Mouse (Mus musculus) MEL (cell line): Measurements from ENCODE around the gene Ilvbl. TPM values are rescaled to one million over a fixed set of nuclear protein-coding genes. Genes with fewer than 3 reads are reported as not detected.

Source experiments
- polyA plus RNA-seq, 2 experiments: library from polyadenylated mRNA; stranded (reverse) in 1 of 2; unstranded in 1 of 2; fragments of >175 nt in 1 of 2; fragments of >200 nt in 1 of 2; gene quantifications; 2 replicates each; pipeline versions ENCODE4 v1.2.1 to v1.2.4; 2012; ENCODE audit warnings: low replicate concordance in 2 of 2, low read depth in 1 of 2; ENCODE audit not compliant: insufficient read length in 2 of 2, insufficient read depth in 1 of 2, missing spikeins in 1 of 2
- total RNA-seq: library from RNA; depleted of rRNA; stranded (reverse); fragments of 300-350 nt; gene quantifications from 2 replicates; pipeline ENCODE4 v1.2.3, GENCODE M21; 2012; rRNA removed

Gene Ilvbl
- total and polyA plus RNA-seq, 3 experiments = 22.1 to 24.5 TPM; not detected in 1

Other genes starting within 250 kb of the Ilvbl start
- gene Agpat3, start 221.9 kb upstream of the Ilvbl start, total RNA-seq = not detected in 2 replicates
- gene Agpat3, start 221.9 kb upstream of the Ilvbl start, polyA plus RNA-seq = under 1 TPM in 1 of 2 experiments, not detected in 1; 0.07 TPM
- gene Rrp1, start 161.3 kb upstream of the Ilvbl start, total RNA-seq = 241 and 273 TPM in 2 replicates
- gene Rrp1, start 161.3 kb upstream of the Ilvbl start, polyA plus RNA-seq = 100 to 1,000 TPM in 1 of 2 experiments, not detected in 1; 417 TPM
- gene Cstb, start 148.7 kb upstream of the Ilvbl start, total RNA-seq = 71.1 and 76.7 TPM in 2 replicates
- 10 to 100 TPM in 1 of 2 experiments, not detected in 1; 71.9 TPM for gene Cstb, start 148.7 kb upstream of the Ilvbl start, polyA plus RNA-seq
- gene Pdxk, start 109.4 kb upstream of the Ilvbl start, total RNA-seq = 23.0 and 28.7 TPM in 2 replicates
- 10 to 100 TPM in 1 of 2 experiments, not detected in 1; 29.3 TPM for gene Pdxk, start 109.4 kb upstream of the Ilvbl start, polyA plus RNA-seq
- not detected in 2 replicates for gene Olfr1358, start 56.9 kb upstream of the Ilvbl start, total RNA-seq
- gene Olfr1358, start 56.9 kb upstream of the Ilvbl start, polyA plus RNA-seq = not detected
- gene Syde1, start 17.6 kb downstream of the Ilvbl start, total RNA-seq = not detected in 2 replicates
- under 1 TPM in 1 of 2 experiments, not detected in 1; 0.01 TPM for gene Syde1, start 17.6 kb downstream of the Ilvbl start, polyA plus RNA-seq
- not detected in 2 replicates for gene Olfr1357, start 43.7 kb downstream of the Ilvbl start, total RNA-seq
- not detected for gene Olfr1357, start 43.7 kb downstream of the Ilvbl start, polyA plus RNA-seq
- gene Casp14, start 143.9 kb downstream of the Ilvbl start, total RNA-seq = not detected in 2 replicates
- not detected for gene Casp14, start 143.9 kb downstream of the Ilvbl start, polyA plus RNA-seq
- not detected in 2 replicates for gene Ccdc105, start 178.7 kb downstream of the Ilvbl start, total RNA-seq
- not detected for gene Ccdc105, start 178.7 kb downstream of the Ilvbl start, polyA plus RNA-seq
- gene Slc1a6, start 206.2 kb downstream of the Ilvbl start, total RNA-seq = not detected in 2 replicates
- gene Slc1a6, start 206.2 kb downstream of the Ilvbl start, polyA plus RNA-seq = not detected